Mouse (Mus musculus) lung, postnatal 4 days (tissue): Measurements from ENCODE around the gene Mt3.

Experiments used
- DNase-seq, 2 experiments: peaks; one replicate each; pipeline ENCODE4 v3.0.0; 2021

The Mt3 gene

GRCm38 (mm10) chr8:94186542-94186941 is 34.1 kb downstream of the Mt3 start:
- peak; percentile 84 to 86 for DNase-seq

- DNase-seq: no peak
Measured at GRCm38 (mm10) chr8:94187290-94188002, 35.0 kb downstream of the Mt3 start.

- no peak for DNase-seq
Measured at GRCm38 (mm10) chr8:94189275-94190031, 37.0 kb downstream of the Mt3 start.

GRCm38 (mm10) chr8:94191101-94191691 is 38.8 kb downstream of the Mt3 start:
- DNase-seq: peak; percentile 84 to 86

- DNase-seq: peak in 1 of 2 experiments; percentile 37
Measured at GRCm38 (mm10) chr8:94192926-94193325, 40.5 kb downstream of the Mt3 start.

GRCm38 (mm10) chr8:94194591-94195223 is 42.3 kb downstream of the Mt3 start:
- DNase-seq: no peak

GRCm38 (mm10) chr8:94199202-94199869 is 46.9 kb downstream of the Mt3 start:
- DNase-seq: peak in 1 of 2 experiments; percentile 76
